Mouse (Mus musculus) embryonic facial prominence, embryonic 12.5 days (tissue): ENCODE results near the gene Scube1. TPM values are rescaled to one million over a fixed set of nuclear protein-coding genes. Genes with fewer than 3 reads are reported as not detected.

Source experiments
- ATAC-seq: fragments of 200-750 bp; cut with Nextera tagmentation; 2 replicates; pipeline ENCODE4 v1.8.0; 2017; ENCODE audit not compliant: insufficient number of reproducible peaks, insufficient read depth, low FRiP score, low TSS enrichment
- H3K27ac ChIP-seq: fragments of 300-500 bp; sonication (generic); 2 replicates; pipeline ENCODE4 v1.5.1; 2016; ENCODE audit warnings: mild to moderate bottlenecking
- H3K27me3 ChIP-seq: fragments of 300-500 bp; sonication (generic); 2 replicates; pipeline ENCODE4 v1.6.1; 2016; ENCODE audit warnings: mild to moderate bottlenecking, moderate library complexity
- H3K36me3 ChIP-seq: fragments of 300-500 bp; sonication (generic); 2 replicates; pipeline ENCODE4 v1.6.1; 2016; ENCODE audit warnings: mild to moderate bottlenecking
- H3K4me1 ChIP-seq: fragments of 300-500 bp; sonication (generic); 2 replicates; pipeline ENCODE4 v1.6.1; 2016
- H3K4me2 ChIP-seq: fragments of 300-500 bp; sonication (generic); replicated peaks from 2 replicates; pipeline ENCODE4 v1.6.1; 2016; ENCODE audit warnings: mild to moderate bottlenecking, moderate library complexity
- H3K4me3 ChIP-seq: fragments of 300-500 bp; sonication (generic); 2 replicates; pipeline ENCODE4 v1.5.1; 2016; ENCODE audit warnings: mild to moderate bottlenecking
- H3K9ac ChIP-seq: fragments of 300-500 bp; sonication (generic); 2 replicates; pipeline ENCODE4 v1.6.1; 2016; ENCODE audit warnings: mild to moderate bottlenecking, moderate library complexity
- H3K9me3 ChIP-seq: fragments of 300-500 bp; sonication (generic); 2 replicates; pipeline ENCODE4 v1.6.1; 2016; ENCODE audit warnings: mild to moderate bottlenecking, moderate library complexity
- WGBS: fragments of 180-500 bp; shearing (Covaris S2); methylation state at CpG from one replicate; pipeline ENCODE4 v1.1.7; 2016; 5-methylcytosine and 5-hydroxymethylcytosine counted together
- polyA plus RNA-seq: library from polyadenylated mRNA; unstranded; fragments of >200 nt; fragmentation: Nextera tagmentation; extraction: Ambion mirVana; gene quantifications from 2 replicates; pipeline ENCODE4 v1.2.1, GENCODE M21; 2016

Gene Scube1
- polyA plus RNA-seq, 1 experiment from 2014 or later = 48.4 TPM

- H3K9ac ChIP-seq = no peak overlapping the region
- H3K4me3 ChIP-seq = no peak overlapping the region
- no peaks in the 10 kb centered on the region for H3K4me1 ChIP-seq
- peaks cover 61% of the 10 kb centered on the region for H3K36me3 ChIP-seq
- ATAC-seq = no peak
- no peaks in the 10 kb centered on the region for H3K9me3 ChIP-seq
- H3K27me3 ChIP-seq = no peaks in the 10 kb centered on the region
- 91% methylated on average over 3 of the region's 3 CpGs for WGBS
- H3K27ac ChIP-seq = no peak overlapping the region
- H3K4me2 ChIP-seq = no peak overlapping the region
These were observed 109.6 kb downstream of the Scube1 start for GRCm38 (mm10) chr15:83615245-83615644.

GRCm38 (mm10) chr15:83607115-83607802 is 117.6 kb downstream of the Scube1 start:
- Histone ChIP-seq H3K4me3 (no peak overlapping the region), H3K36me3 (peaks cover 29% of the 10 kb centered on the region), H3K27ac (no peak overlapping the region), H3K4me1 (peaks cover 5% of the 10 kb centered on the region; the same call in 1 of the 2 replicates), H3K27me3 (no peaks in the 10 kb centered on the region), H3K4me2 (no peak overlapping the region), H3K9ac (no peak overlapping the region), H3K9me3 (no peaks in the 10 kb centered on the region)
- ATAC-seq = no peak
- 54% methylated on average over 15 of the region's 15 CpGs for WGBS

GRCm38 (mm10) chr15:83606700-83607099 is 118.1 kb downstream of the Scube1 start:
- Histone ChIP-seq H3K27me3 (no peaks in the 10 kb centered on the region), H3K36me3 (peaks cover 24% of the 10 kb centered on the region), H3K9ac (no peak overlapping the region)

GRCm38 (mm10) chr15:83606216-83606615 is 118.6 kb downstream of the Scube1 start:
- Histone ChIP-seq H3K27me3 (no peaks in the 10 kb centered on the region), H3K36me3 (peaks cover 24% of the 10 kb centered on the region), H3K27ac (no peak overlapping the region), H3K4me3 (no peak overlapping the region), H3K9ac (no peak overlapping the region), H3K9me3 (no peaks in the 10 kb centered on the region), H3K4me2 (no peak overlapping the region), H3K4me1 (peaks cover 5% of the 10 kb centered on the region; the same call in 1 of the 2 replicates)
- WGBS = 88% methylated on average over 11 of the region's 11 CpGs
- ATAC-seq = no peak

More at GRCm38 (mm10) chr15:83606700-83607099, 118.1 kb downstream of the Scube1 start:
- H3K4me3 ChIP-seq = no peak overlapping the region
- no peaks in the 10 kb centered on the region for H3K9me3 ChIP-seq
- no peak for ATAC-seq
- H3K4me2 ChIP-seq = no peak overlapping the region
- H3K27ac ChIP-seq = no peak overlapping the region
- H3K4me1 ChIP-seq = peaks cover 5% of the 10 kb centered on the region; the same call in 1 of the 2 replicates
- whole genome bisulfite sequencing = 94% methylated on average over 8 of the region's 8 CpGs

GRCm38 (mm10) chr15:83603426-83603825 is 121.4 kb downstream of the Scube1 start:
- Histone ChIP-seq H3K27ac (no peak overlapping the region), H3K4me2 (no peak overlapping the region), H3K27me3 (no peaks in the 10 kb centered on the region), H3K4me3 (no peak overlapping the region), H3K9me3 (no peaks in the 10 kb centered on the region), H3K4me1 (peaks cover 5% of the 10 kb centered on the region; the same call in 1 of the 2 replicates), H3K36me3 (0 out of 2 replicates have a peak, but pooled peaks cover 11% of the 10 kb centered on the region), H3K9ac (no peak overlapping the region)
- 93% methylated on average over 7 of the region's 7 CpGs for WGBS
- ATAC-seq = no peak

GRCm38 (mm10) chr15:83603046-83603396 is 121.8 kb downstream of the Scube1 start:
- Histone ChIP-seq H3K9me3 (no peaks in the 10 kb centered on the region), H3K4me1 (peaks cover 5% of the 10 kb centered on the region; the same call in 1 of the 2 replicates), H3K27me3 (no peaks in the 10 kb centered on the region), H3K9ac (no peak overlapping the region), H3K27ac (no peak overlapping the region), H3K4me2 (no peak overlapping the region), H3K36me3 (0 out of 2 replicates have a peak, but pooled peaks cover 11% of the 10 kb centered on the region), H3K4me3 (no peak overlapping the region)
- WGBS = 95% methylated on average over 1 of the region's 1 CpGs
- ATAC-seq = no peak

GRCm38 (mm10) chr15:83602372-83603045 is 122.3 kb downstream of the Scube1 start:
- Histone ChIP-seq H3K27ac (no peak overlapping the region), H3K4me3 (no peak overlapping the region), H3K4me2 (no peak overlapping the region), H3K27me3 (no peaks in the 10 kb centered on the region), H3K4me1 (peaks cover 5% of the 10 kb centered on the region; the same call in 1 of the 2 replicates), H3K9ac (no peak overlapping the region), H3K36me3 (0 out of 2 replicates have a peak, but pooled peaks cover 11% of the 10 kb centered on the region), H3K9me3 (no peaks in the 10 kb centered on the region)
- 71% methylated on average over 13 of the region's 13 CpGs for WGBS
- no peak for ATAC-seq

- H3K9me3 ChIP-seq = no peaks in the 10 kb centered on the region
- H3K27ac ChIP-seq = no peak overlapping the region
- H3K36me3 ChIP-seq = 0 out of 2 replicates have a peak, but pooled peaks cover 4% of the 10 kb centered on the region
- H3K4me1 ChIP-seq = peaks cover 5% of the 10 kb centered on the region; the same call in 1 of the 2 replicates
- no peak overlapping the region for H3K9ac ChIP-seq
- H3K4me2 ChIP-seq = no peak overlapping the region
- ATAC-seq = no peak
- 70% methylated on average over 4 of the region's 4 CpGs for WGBS
- no peak overlapping the region for H3K4me3 ChIP-seq
- H3K27me3 ChIP-seq = no peaks in the 10 kb centered on the region
These were observed 123.6 kb downstream of the Scube1 start for GRCm38 (mm10) chr15:83601185-83601584.

- Histone ChIP-seq H3K4me1 (peaks cover 15% of the 10 kb centered on the region), H3K36me3 (no peaks in the 10 kb centered on the region), H3K9me3 (no peaks in the 10 kb centered on the region), H3K4me2 (no peak overlapping the region), H3K4me3 (no peak overlapping the region), H3K27ac (no peak overlapping the region), H3K9ac (no peak overlapping the region), H3K27me3 (no peaks in the 10 kb centered on the region)
- 89% methylated on average over 4 of the region's 4 CpGs for WGBS
- no peak for ATAC-seq
These were observed 128.0 kb downstream of the Scube1 start for GRCm38 (mm10) chr15:83596833-83597232.

GRCm38 (mm10) chr15:83595364-83595711 is 129.5 kb downstream of the Scube1 start:
- peak overlapping the region; percentile 90 for H3K4me3 ChIP-seq
- H3K36me3 ChIP-seq = peaks cover 6% of the 10 kb centered on the region; the same call in 1 of the 2 replicates
- no peaks in the 10 kb centered on the region for H3K27me3 ChIP-seq
- no peak for ATAC-seq
- peak overlapping the region; percentile 83 for H3K4me2 ChIP-seq
- WGBS = 35% methylated on average over 7 of the region's 7 CpGs
- no peaks in the 10 kb centered on the region for H3K9me3 ChIP-seq
- no peak overlapping the region; the same call in 1 of the 2 replicates for H3K9ac ChIP-seq
- peaks cover 15% of the 10 kb centered on the region for H3K4me1 ChIP-seq
- H3K27ac ChIP-seq = no peak overlapping the region

- H3K27me3 ChIP-seq = no peaks in the 10 kb centered on the region
- H3K9ac ChIP-seq = peak within 1 kb of the TSS; percentile 80
- peaks cover 6% of the 10 kb centered on the region; the same call in 1 of the 2 replicates for H3K36me3 ChIP-seq
- H3K27ac ChIP-seq = peak within 1 kb of the TSS; percentile 73
- peak within 1 kb of the TSS; percentile 90 for H3K4me3 ChIP-seq
- H3K9me3 ChIP-seq = no peaks in the 10 kb centered on the region
- ATAC-seq = peak; percentile 82
- peak within 1 kb of the TSS; percentile 83 for H3K4me2 ChIP-seq
- H3K4me1 ChIP-seq = peaks cover 15% of the 10 kb centered on the region
- WGBS = under 1% methylated on average over 68 of the region's 68 CpGs
These were observed 130.1 kb downstream of the Scube1 start, which contains the start of gene Ttll12 for GRCm38 (mm10) chr15:83594513-83595363. Ttll12 (minus strand) TSS chr15:83595157.
